Mouse (Mus musculus): Measurements from ENCODE around the gene Ccnyl1. TPM values are rescaled to one million over a fixed set of nuclear protein-coding genes. Genes with fewer than 3 reads are reported as not detected.
"Not testable (repeated sequence)": the region's sequence is repeated elsewhere in the genome, so short reads cannot be mapped to it uniquely, and the experiment has no call there.

The Ccnyl1 gene
- 4.1 and 5.0 TPM in 2 replicates for polyA plus RNA-seq (2015; fragmentation: Nextera tagmentation; extraction: Ambion mirVana)

GRCm38 (mm10) chr1:64690213-64691013 lies at the start of gene Ccnyl1:
Gene Ccnyl1 (plus strand): TSS chr1:64690455.
- peak; percentile 100 for ATAC-seq (ENCODE audit: low FRiP score, low TSS enrichment)
- H3K9ac ChIP-seq (replicated peaks; ENCODE audit: low read length) = peak within 1 kb of the TSS; percentile 88
- no peaks in the 10 kb centered on the region for H3K27me3 ChIP-seq (ENCODE audit: insufficient read depth, low read length)
- no peaks in the 10 kb centered on the region for H3K36me3 ChIP-seq (ENCODE audit: insufficient read depth, low read length)
- WGBS = under 1% methylated on average over 57 of the region's 71 CpGs
- H3K4me2 ChIP-seq (replicated peaks; ENCODE audit: low read depth, low read length) = peak within 1 kb of the TSS; percentile 82
- peaks cover 25% of the 10 kb centered on the region for H3K4me1 ChIP-seq (ENCODE audit: insufficient read depth, low read length)
- peak within 1 kb of the TSS; percentile 71 for H3K27ac ChIP-seq (ENCODE audit: low read length)
- peak within 1 kb of the TSS; percentile 84 for H3K4me3 ChIP-seq (ENCODE audit: low read length)
- H3K9me3 ChIP-seq (ENCODE audit: low read length) = no peaks in the 10 kb centered on the region

DNA sequence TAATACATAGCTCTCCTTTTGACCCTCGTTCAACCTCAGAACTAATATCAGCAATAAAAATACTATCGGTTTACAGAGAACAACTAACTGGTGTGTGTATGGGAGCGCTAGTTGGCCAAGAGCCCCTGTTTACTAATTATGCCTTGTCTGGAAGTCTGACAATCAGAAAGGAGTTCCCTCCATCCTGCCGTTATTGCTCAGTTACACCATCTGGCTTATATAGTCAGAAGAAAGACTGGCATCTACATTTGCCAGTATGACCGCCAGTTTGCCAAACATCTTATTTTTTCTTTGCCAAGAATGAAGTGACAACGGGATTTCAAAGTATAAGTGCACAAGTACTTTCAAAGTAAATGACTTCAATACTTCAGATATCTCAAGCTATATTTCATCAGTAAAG lies 49.2 kb upstream of the Ccnyl1 start:
- Histone ChIP-seq H3K4me2 (replicated peaks; ENCODE audit: low read depth, low read length) (no peak overlapping the region), H3K4me3 (ENCODE audit: low read length) (no peak overlapping the region), H3K4me1 (ENCODE audit: insufficient read depth, low read length) (no peaks in the 10 kb centered on the region), H3K36me3 (ENCODE audit: insufficient read depth, low read length) (no peaks in the 10 kb centered on the region), H3K27me3 (ENCODE audit: insufficient read depth, low read length) (no peaks in the 10 kb centered on the region), H3K9ac (replicated peaks; ENCODE audit: low read length) (no peak overlapping the region), H3K27ac (ENCODE audit: low read length) (no peak overlapping the region), H3K9me3 (ENCODE audit: low read length) (no peaks in the 10 kb centered on the region)
- 88% methylated on average over 6 of the region's 6 CpGs for WGBS
- no peak for ATAC-seq (ENCODE audit: low FRiP score, low TSS enrichment)

DNA sequence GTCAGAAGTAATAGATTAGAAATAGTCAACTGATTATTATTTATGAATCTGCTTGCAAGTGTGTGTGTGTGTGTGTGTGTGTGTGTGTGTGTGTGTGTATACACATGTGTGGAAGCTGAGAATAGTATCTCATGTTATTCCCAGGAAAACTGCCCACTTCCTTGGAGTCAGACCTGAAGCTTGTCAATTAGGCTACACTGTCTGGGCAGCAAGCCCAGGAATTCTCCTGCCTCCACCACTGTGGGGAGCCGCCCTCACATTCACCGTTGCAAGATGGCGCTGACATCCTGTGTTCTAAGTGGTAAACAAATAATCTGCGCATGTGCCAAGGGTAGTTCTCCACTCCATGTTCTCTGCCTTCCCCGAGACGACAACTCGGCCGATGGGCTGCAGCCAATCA lies 47.7 kb upstream of the Ccnyl1 start:
- not testable (repeated sequence) for H3K4me1 ChIP-seq (ENCODE audit: insufficient read depth, low read length); H3K9me3 ChIP-seq (ENCODE audit: low read length); H3K27ac ChIP-seq (ENCODE audit: low read length); H3K36me3 ChIP-seq (ENCODE audit: insufficient read depth, low read length); H3K4me3 ChIP-seq (ENCODE audit: low read length); H3K4me2 ChIP-seq (replicated peaks; ENCODE audit: low read depth, low read length); H3K9ac ChIP-seq (replicated peaks; ENCODE audit: low read length); H3K27me3 ChIP-seq (ENCODE audit: insufficient read depth, low read length); ATAC-seq (ENCODE audit: low FRiP score, low TSS enrichment)
- WGBS = 96% methylated on average over 8 of the region's 8 CpGs

- no peaks in the 10 kb centered on the region for H3K4me1 ChIP-seq (ENCODE audit: insufficient read depth, low read length)
- ATAC-seq (ENCODE audit: low FRiP score, low TSS enrichment) = no peak
- no peaks in the 10 kb centered on the region for H3K9me3 ChIP-seq (ENCODE audit: low read length)
- no peak overlapping the region for H3K4me2 ChIP-seq (replicated peaks; ENCODE audit: low read depth, low read length)
- 97% methylated on average over 3 of the region's 3 CpGs for WGBS
- H3K4me3 ChIP-seq (ENCODE audit: low read length) = no peak overlapping the region
- no peak overlapping the region for H3K9ac ChIP-seq (replicated peaks; ENCODE audit: low read length)
- no peaks in the 10 kb centered on the region for H3K36me3 ChIP-seq (ENCODE audit: insufficient read depth, low read length)
- no peaks in the 10 kb centered on the region for H3K27me3 ChIP-seq (ENCODE audit: insufficient read depth, low read length)
- no peak overlapping the region for H3K27ac ChIP-seq (ENCODE audit: low read length)
Observed at GRCm38 (mm10) chr1:64644513-64644912, 45.7 kb upstream of the Ccnyl1 start.

DNA sequence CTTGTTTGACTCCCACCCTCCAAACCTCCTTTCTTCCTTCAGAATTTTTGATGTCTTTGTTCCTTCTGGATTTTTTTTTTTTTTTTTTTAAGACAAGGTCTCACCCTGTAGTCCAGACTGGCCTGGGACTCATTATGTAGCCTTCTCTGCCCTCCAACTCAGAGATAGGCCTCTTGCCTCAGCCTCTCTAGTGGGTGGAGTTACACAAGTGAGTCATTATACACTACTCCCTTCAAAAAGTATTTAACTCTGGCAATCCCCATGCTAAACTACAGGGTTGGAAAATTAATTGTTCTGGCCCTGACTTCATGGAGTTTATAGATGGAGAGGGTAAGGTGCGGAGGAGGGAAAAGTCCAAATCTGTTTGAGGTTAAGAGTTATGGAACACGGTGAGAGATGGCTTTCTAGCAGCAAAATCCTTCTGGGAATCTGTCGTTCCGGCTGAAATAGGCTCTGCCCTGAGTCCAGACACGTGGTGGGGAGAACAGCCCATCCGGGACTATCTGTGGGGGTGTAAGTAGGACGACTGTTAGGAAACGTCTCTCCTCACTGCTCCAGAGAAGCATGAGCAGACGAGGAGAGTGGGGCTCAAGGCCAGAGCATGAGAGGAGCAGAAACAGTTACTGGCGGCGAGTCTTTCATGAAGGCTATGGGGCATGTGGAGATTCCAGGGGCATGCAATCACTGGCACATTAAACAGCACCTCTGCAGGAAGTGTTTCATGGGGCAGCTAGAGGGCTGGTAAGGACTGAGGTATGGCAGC lies 40.7 kb upstream of the Ccnyl1 start:
- Histone ChIP-seq H3K27me3 (ENCODE audit: insufficient read depth, low read length) (no peaks in the 10 kb centered on the region), H3K4me2 (replicated peaks; ENCODE audit: low read depth, low read length) (no peak overlapping the region), H3K27ac (ENCODE audit: low read length) (no peak overlapping the region), H3K4me3 (ENCODE audit: low read length) (no peak overlapping the region), H3K36me3 (ENCODE audit: insufficient read depth, low read length) (no peaks in the 10 kb centered on the region), H3K9me3 (ENCODE audit: low read length) (no peaks in the 10 kb centered on the region), H3K9ac (replicated peaks; ENCODE audit: low read length) (no peak overlapping the region), H3K4me1 (ENCODE audit: insufficient read depth, low read length) (no peaks in the 10 kb centered on the region)
- WGBS = 71% methylated on average over 11 of the region's 11 CpGs
- no peak for ATAC-seq (ENCODE audit: low FRiP score, low TSS enrichment)

DNA sequence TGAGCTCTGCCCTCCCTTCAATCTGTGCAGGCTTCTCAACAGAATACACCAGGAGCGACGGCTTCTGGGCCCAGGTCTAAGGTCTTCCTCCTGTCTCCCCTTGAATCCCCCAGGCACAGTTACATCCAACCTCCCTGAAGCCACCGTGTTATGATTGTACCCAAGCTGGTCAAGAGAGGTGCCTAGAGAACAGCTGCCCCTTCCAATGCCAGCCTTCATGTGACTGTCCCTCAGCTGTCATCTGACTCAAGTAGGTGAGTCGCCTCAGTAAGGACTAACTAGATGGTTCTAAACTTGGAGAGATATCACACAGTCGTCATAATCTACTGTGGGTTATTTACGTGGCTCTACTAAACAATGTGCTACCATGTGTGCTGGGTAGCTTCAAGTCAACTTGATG lies 36.6 kb upstream of the Ccnyl1 start:
- Histone ChIP-seq H3K9me3 (ENCODE audit: low read length) (no peaks in the 10 kb centered on the region), H3K36me3 (ENCODE audit: insufficient read depth, low read length) (no peaks in the 10 kb centered on the region), H3K4me3 (ENCODE audit: low read length) (no peak overlapping the region), H3K9ac (replicated peaks; ENCODE audit: low read length) (no peak overlapping the region), H3K4me1 (ENCODE audit: insufficient read depth, low read length) (no peaks in the 10 kb centered on the region), H3K4me2 (replicated peaks; ENCODE audit: low read depth, low read length) (no peak overlapping the region), H3K27ac (ENCODE audit: low read length) (no peak overlapping the region), H3K27me3 (ENCODE audit: insufficient read depth, low read length) (no peaks in the 10 kb centered on the region)
- no peak for ATAC-seq (ENCODE audit: low FRiP score, low TSS enrichment)
- 88% methylated on average over 6 of the region's 6 CpGs for WGBS

DNA sequence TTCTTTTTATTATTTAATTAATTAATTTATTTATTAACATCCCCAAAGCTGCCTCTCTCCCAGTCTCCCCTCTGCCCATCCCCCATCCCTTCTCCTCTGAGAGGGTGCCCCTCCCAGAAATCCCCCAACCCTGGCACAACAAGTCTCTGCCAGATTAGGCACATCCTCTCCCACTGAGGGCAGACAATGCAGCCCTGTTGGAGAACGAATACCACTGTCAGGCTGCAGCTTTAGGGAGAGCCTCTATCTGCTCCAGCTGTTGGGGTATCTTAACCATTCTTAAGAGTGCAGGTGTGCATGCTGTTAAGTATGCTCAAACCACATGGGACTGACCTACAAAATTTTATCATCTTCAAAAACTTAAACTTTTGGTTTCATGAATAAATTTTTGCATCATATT lies 34.8 kb upstream of the Ccnyl1 start:
- Histone ChIP-seq H3K4me1 (ENCODE audit: insufficient read depth, low read length) (no peaks in the 10 kb centered on the region), H3K27ac (ENCODE audit: low read length) (no peak overlapping the region), H3K27me3 (ENCODE audit: insufficient read depth, low read length) (no peaks in the 10 kb centered on the region), H3K9ac (replicated peaks; ENCODE audit: low read length) (no peak overlapping the region), H3K4me3 (ENCODE audit: low read length) (no peak overlapping the region), H3K9me3 (ENCODE audit: low read length) (no peaks in the 10 kb centered on the region), H3K36me3 (ENCODE audit: insufficient read depth, low read length) (no peaks in the 10 kb centered on the region), H3K4me2 (replicated peaks; ENCODE audit: low read depth, low read length) (no peak overlapping the region)
- ATAC-seq (ENCODE audit: low FRiP score, low TSS enrichment) = no peak
- WGBS = 47% methylated on average over 1 of the region's 1 CpGs

DNA sequence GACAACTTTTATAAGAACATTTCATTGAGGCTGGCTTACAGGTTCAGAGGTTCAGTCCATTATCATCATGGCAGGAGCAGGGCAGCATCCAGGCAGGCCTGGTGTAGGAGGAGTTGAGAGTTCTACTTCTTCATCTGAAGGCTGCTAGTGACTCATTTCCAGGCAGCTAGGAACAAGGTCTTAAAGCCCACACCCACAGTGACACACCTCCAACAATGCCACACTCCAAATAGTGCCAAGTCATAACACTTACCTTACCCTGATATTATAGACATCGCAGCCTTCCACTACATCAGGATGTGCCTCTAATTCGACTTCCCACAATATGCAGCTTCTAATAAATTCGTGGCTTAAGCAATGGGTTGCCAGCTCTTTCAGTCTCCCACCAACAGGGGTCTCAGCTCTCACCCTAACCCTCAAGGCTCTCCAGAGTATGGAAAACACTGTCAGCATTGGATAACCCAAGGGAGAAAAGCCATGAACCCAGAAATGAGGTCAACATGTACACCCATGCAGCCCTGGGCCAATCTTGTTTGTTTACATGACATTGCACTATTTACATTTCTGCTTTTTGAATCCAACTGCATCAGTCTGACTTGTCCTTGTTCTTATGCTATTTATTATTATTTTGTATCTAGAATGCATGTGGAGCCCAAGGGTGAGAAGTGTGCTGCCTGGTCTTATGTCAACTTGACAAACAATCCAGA lies 33.7 kb upstream of the Ccnyl1 start:
- no peak overlapping the region for H3K9ac ChIP-seq (replicated peaks; ENCODE audit: low read length)
- H3K27me3 ChIP-seq (ENCODE audit: insufficient read depth, low read length) = no peaks in the 10 kb centered on the region
- no peak for ATAC-seq (ENCODE audit: low FRiP score, low TSS enrichment)
- H3K27ac ChIP-seq (ENCODE audit: low read length) = no peak overlapping the region
- WGBS = 88% methylated on average over 3 of the region's 3 CpGs
- H3K36me3 ChIP-seq (ENCODE audit: insufficient read depth, low read length) = no peaks in the 10 kb centered on the region
- no peak overlapping the region for H3K4me2 ChIP-seq (replicated peaks; ENCODE audit: low read depth, low read length)
- H3K9me3 ChIP-seq (ENCODE audit: low read length) = no peaks in the 10 kb centered on the region
- H3K4me1 ChIP-seq (ENCODE audit: insufficient read depth, low read length) = no peaks in the 10 kb centered on the region
- no peak overlapping the region for H3K4me3 ChIP-seq (ENCODE audit: low read length)

DNA sequence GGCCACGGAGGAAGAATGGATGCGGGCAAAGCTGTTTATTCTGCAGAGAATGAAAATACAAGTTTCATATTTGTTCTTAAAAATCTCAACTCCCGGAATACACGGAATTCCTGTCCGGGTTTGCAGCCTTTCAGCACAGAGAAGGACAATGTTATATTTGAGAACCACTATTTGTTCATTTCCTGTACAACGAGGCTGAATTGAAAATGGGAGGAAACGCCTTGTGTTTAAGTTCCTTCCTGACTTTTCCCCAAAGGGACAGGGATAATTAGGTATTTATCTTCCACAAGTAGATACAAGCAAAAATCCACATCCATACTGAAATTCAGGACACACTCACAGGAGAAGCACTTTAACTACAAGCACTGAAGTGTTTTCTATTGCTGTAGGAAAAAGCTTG lies 31.4 kb upstream of the Ccnyl1 start:
- Histone ChIP-seq H3K4me2 (replicated peaks; ENCODE audit: low read depth, low read length) (no peak overlapping the region), H3K27ac (ENCODE audit: low read length) (peak overlapping the region; percentile 80), H3K9me3 (ENCODE audit: low read length) (no peaks in the 10 kb centered on the region), H3K4me3 (ENCODE audit: low read length) (no peak overlapping the region), H3K4me1 (ENCODE audit: insufficient read depth, low read length) (no peaks in the 10 kb centered on the region), H3K36me3 (ENCODE audit: insufficient read depth, low read length) (no peaks in the 10 kb centered on the region), H3K27me3 (ENCODE audit: insufficient read depth, low read length) (no peaks in the 10 kb centered on the region), H3K9ac (replicated peaks; ENCODE audit: low read length) (no peak overlapping the region)
- WGBS = 57% methylated on average over 7 of the region's 7 CpGs
- ATAC-seq (ENCODE audit: low FRiP score, low TSS enrichment) = no peak
